Mouse (Mus musculus) common myeloid progenitor, adult 5-6 weeks (primary cell): ENCODE data around the gene Ctse. TPM values are rescaled to one million over a fixed set of nuclear protein-coding genes. Genes with fewer than 3 reads are reported as not detected.
"Not testable (repeated sequence)": the region's sequence is repeated elsewhere in the genome, so short reads cannot be mapped to it uniquely, and the experiment has no call there.

Source experiments
- ATAC-seq: replicated peaks from 2 replicates; pipeline ENCODE4 v1.8.0; 2016; ENCODE audit warnings: low read depth, mild to moderate bottlenecking, moderate TSS enrichment, inconsistent platforms; ENCODE audit not compliant: poor library complexity, severe bottlenecking
- total RNA-seq: library from RNA; stranded (forward); fragments of 200-1000, 187-1606 nt; gene quantifications from 2 replicates; pipeline ENCODE4 v1.2.3, GENCODE M21; 2017

The Ctse gene
- total RNA-seq: 56.9 and 66.7 TPM in 2 replicates

GRCm38 (mm10) chr1:131637791-131638540 lies at the start of gene Ctse:
Gene Ctse (plus strand): TSS chr1:131638306.
- ATAC-seq: peak; percentile 94

- ATAC-seq: no peak
These were observed 39.2 kb upstream of the Ctse start, which contains the start of gene Avpr1b for GRCm38 (mm10) chr1:131598905-131599304. Gene Avpr1b (plus strand): TSS chr1:131599239.

GRCm38 (mm10) chr1:131600314-131600713 lies 37.8 kb upstream of the Ctse start:
- ATAC-seq: peak; percentile 60; the same call in 1 of the 2 replicates

- ATAC-seq: peak; percentile 71; the same call in 1 of the 2 replicates
These were observed 31.4 kb upstream of the Ctse start for GRCm38 (mm10) chr1:131606719-131607118.

GRCm38 (mm10) chr1:131612556-131613155 lies 25.4 kb upstream of the Ctse start:
- ATAC-seq: no peak

- ATAC-seq: peak; percentile 99
These were observed 24.6 kb upstream of the Ctse start for GRCm38 (mm10) chr1:131613361-131614133.

- no peak for ATAC-seq
These were observed 23.5 kb upstream of the Ctse start for GRCm38 (mm10) chr1:131614641-131615040.

- no peak for ATAC-seq
These were observed 22.0 kb upstream of the Ctse start for GRCm38 (mm10) chr1:131616131-131616530.

GRCm38 (mm10) chr1:131616546-131617220 lies 21.4 kb upstream of the Ctse start:
- no peak for ATAC-seq

- 0 out of 2 replicates have a peak, but pooled peaks have one; percentile 39 for ATAC-seq
These were observed 19.5 kb upstream of the Ctse start for GRCm38 (mm10) chr1:131618576-131618975.

GRCm38 (mm10) chr1:131619348-131619747 lies 18.8 kb upstream of the Ctse start:
- no peak for ATAC-seq

- ATAC-seq: no peak
These were observed 14.5 kb upstream of the Ctse start for GRCm38 (mm10) chr1:131623644-131624043.

- no peak for ATAC-seq
These were observed 13.8 kb upstream of the Ctse start for GRCm38 (mm10) chr1:131624175-131624835.

- ATAC-seq: no peak
These were observed 11.9 kb upstream of the Ctse start for GRCm38 (mm10) chr1:131626200-131626599.

GRCm38 (mm10) chr1:131632216-131632615 lies 5.9 kb upstream of the Ctse start:
- ATAC-seq: not testable (repeated sequence)

GRCm38 (mm10) chr1:131634495-131634894 lies 3.6 kb upstream of the Ctse start:
- no peak for ATAC-seq

GRCm38 (mm10) chr1:131638541-131639421 lies 675 bp downstream of the Ctse start:
- ATAC-seq: peak; percentile 55

- no peak for ATAC-seq
These were observed 2.0 kb downstream of the Ctse start for GRCm38 (mm10) chr1:131640062-131640461.

GRCm38 (mm10) chr1:131641565-131641964 lies 3.5 kb downstream of the Ctse start:
- ATAC-seq: no peak
